Mouse (Mus musculus) midbrain, embryonic 12.5 days (tissue): ENCODE results near the gene Cdkal1. TPM values are rescaled to one million over a fixed set of nuclear protein-coding genes. Genes with fewer than 3 reads are reported as not detected.

Experiments used
- ATAC-seq: fragments of 200-750 bp; cut with Nextera tagmentation; 2 replicates; pipeline ENCODE4 v1.8.0; 2017; ENCODE audit warnings: low read depth, moderate TSS enrichment, moderate library complexity; ENCODE audit not compliant: low FRiP score
- H3K27ac ChIP-seq: fragments of 300-500 bp; sonication (generic); replicated peaks from 2 replicates; pipeline ENCODE4 v1.5.1; 2016; ENCODE audit warnings: mild to moderate bottlenecking
- H3K27me3 ChIP-seq: fragments of 300-500 bp; sonication (generic); 2 replicates; pipeline ENCODE4 v1.6.1; 2016; ENCODE audit warnings: mild to moderate bottlenecking
- H3K36me3 ChIP-seq: fragments of 300-500 bp; sonication (generic); 2 replicates; pipeline ENCODE4 v1.6.1; 2016
- H3K4me1 ChIP-seq: fragments of 300-500 bp; sonication (generic); 2 replicates; pipeline ENCODE4 v1.6.1; 2016
- H3K4me2 ChIP-seq: fragments of 300-500 bp; sonication (generic); replicated peaks from 2 replicates; pipeline ENCODE4 v1.6.1; 2016; ENCODE audit warnings: mild to moderate bottlenecking, moderate library complexity
- H3K4me3 ChIP-seq: fragments of 300-500 bp; sonication (generic); 2 replicates; pipeline ENCODE4 v1.5.1; 2016; ENCODE audit warnings: mild to moderate bottlenecking
- H3K9ac ChIP-seq: fragments of 300-500 bp; sonication (generic); replicated peaks from 2 replicates; pipeline ENCODE4 v1.6.1; 2016; ENCODE audit warnings: mild to moderate bottlenecking, moderate library complexity
- H3K9me3 ChIP-seq: fragments of 300-500 bp; sonication (generic); 2 replicates; pipeline ENCODE4 v1.6.1; 2016; ENCODE audit warnings: mild to moderate bottlenecking
- WGBS: fragments of 180-500 bp; shearing (Covaris S2); methylation state at CpG from one replicate; pipeline ENCODE4 v1.1.7; 2016; 5-methylcytosine and 5-hydroxymethylcytosine counted together
- polyA plus RNA-seq: library from polyadenylated mRNA; unstranded; fragments of >200 nt; fragmentation: Nextera tagmentation; extraction: Ambion mirVana; gene quantifications from 2 replicates; pipeline ENCODE4 v1.2.1, GENCODE M21; 2016

The Cdkal1 gene
- polyA plus RNA-seq, 1 experiment from 2014 or later: 33.3 TPM

GRCm38 (mm10) chr13:29462271-29462670, 393.2 kb downstream of the Cdkal1 start:
- H3K36me3 ChIP-seq: no peaks in the 10 kb centered on the region
- no peaks in the 10 kb centered on the region for H3K9me3 ChIP-seq
- H3K27ac ChIP-seq: no peak overlapping the region
- no peak overlapping the region for H3K4me2 ChIP-seq
- H3K4me1 ChIP-seq: no peaks in the 10 kb centered on the region
- no peak overlapping the region for H3K9ac ChIP-seq
- no peak overlapping the region for H3K4me3 ChIP-seq
- no peak for ATAC-seq
- 88% methylated on average over 6 of the region's 6 CpGs for WGBS
- no peaks in the 10 kb centered on the region for H3K27me3 ChIP-seq

GRCm38 (mm10) chr13:29460741-29461140, 394.7 kb downstream of the Cdkal1 start:
- Histone ChIP-seq H3K36me3 (no peaks in the 10 kb centered on the region), H3K9me3 (no peaks in the 10 kb centered on the region), H3K4me2 (no peak overlapping the region), H3K27me3 (no peaks in the 10 kb centered on the region), H3K4me1 (no peaks in the 10 kb centered on the region), H3K27ac (no peak overlapping the region), H3K9ac (no peak overlapping the region), H3K4me3 (no peak overlapping the region)
- no peak for ATAC-seq
- 81% methylated on average over 5 of the region's 5 CpGs for WGBS

- no peaks in the 10 kb centered on the region for H3K9me3 ChIP-seq
- no peak overlapping the region for H3K4me3 ChIP-seq
- no peaks in the 10 kb centered on the region for H3K4me1 ChIP-seq
- no peak overlapping the region for H3K9ac ChIP-seq
- H3K27ac ChIP-seq: no peak overlapping the region
- no peaks in the 10 kb centered on the region for H3K36me3 ChIP-seq
- ATAC-seq: no peak
- H3K4me2 ChIP-seq: no peak overlapping the region
- H3K27me3 ChIP-seq: no peaks in the 10 kb centered on the region
- WGBS: 57% methylated on average over 1 of the region's 1 CpGs
Measured at GRCm38 (mm10) chr13:29458385-29458784, 397.1 kb downstream of the Cdkal1 start.

- H3K27ac ChIP-seq: no peak overlapping the region
- no peak for ATAC-seq
- H3K4me1 ChIP-seq: peaks cover 5% of the 10 kb centered on the region
- H3K4me3 ChIP-seq: no peak overlapping the region
- H3K36me3 ChIP-seq: no peaks in the 10 kb centered on the region
- H3K4me2 ChIP-seq: no peak overlapping the region
- no peaks in the 10 kb centered on the region for H3K27me3 ChIP-seq
- 69% methylated on average over 2 of the region's 2 CpGs for WGBS
- H3K9ac ChIP-seq: no peak overlapping the region
- H3K9me3 ChIP-seq: no peaks in the 10 kb centered on the region
Measured at GRCm38 (mm10) chr13:29437067-29437466, 418.4 kb downstream of the Cdkal1 start.

- 66% methylated on average over 4 of the region's 4 CpGs for whole genome bisulfite sequencing
- Histone ChIP-seq H3K36me3 (no peaks in the 10 kb centered on the region), H3K4me2 (no peak overlapping the region), H3K4me3 (no peak overlapping the region), H3K9me3 (no peaks in the 10 kb centered on the region), H3K9ac (no peak overlapping the region), H3K4me1 (peaks cover 5% of the 10 kb centered on the region), H3K27ac (no peak overlapping the region), H3K27me3 (no peaks in the 10 kb centered on the region)
- no peak for ATAC-seq
Measured at GRCm38 (mm10) chr13:29434726-29435125, 420.7 kb downstream of the Cdkal1 start.

GRCm38 (mm10) chr13:29430919-29431318, 424.6 kb downstream of the Cdkal1 start:
- Histone ChIP-seq H3K9me3 (no peaks in the 10 kb centered on the region), H3K4me1 (peaks cover 5% of the 10 kb centered on the region), H3K27me3 (no peaks in the 10 kb centered on the region), H3K36me3 (no peaks in the 10 kb centered on the region), H3K4me3 (no peak overlapping the region), H3K4me2 (no peak overlapping the region), H3K27ac (no peak overlapping the region), H3K9ac (no peak overlapping the region)
- ATAC-seq: no peak
- WGBS: 52% methylated on average over 4 of the region's 4 CpGs

- Histone ChIP-seq H3K4me2 (no peak overlapping the region), H3K4me1 (peaks cover 4% of the 10 kb centered on the region), H3K4me3 (no peak overlapping the region), H3K36me3 (no peaks in the 10 kb centered on the region), H3K9ac (no peak overlapping the region), H3K27me3 (no peaks in the 10 kb centered on the region), H3K27ac (no peak overlapping the region), H3K9me3 (no peaks in the 10 kb centered on the region)
- no peak for ATAC-seq
- WGBS: 79% methylated on average over 4 of the region's 4 CpGs
Measured at GRCm38 (mm10) chr13:29429877-29430276, 425.6 kb downstream of the Cdkal1 start.

GRCm38 (mm10) chr13:29429196-29429595, 426.3 kb downstream of the Cdkal1 start:
- Histone ChIP-seq H3K4me2 (no peak overlapping the region), H3K27ac (no peak overlapping the region)

GRCm38 (mm10) chr13:29416450-29417136, 438.9 kb downstream of the Cdkal1 start:
- Histone ChIP-seq H3K4me2 (0 out of 2 replicates have a peak overlapping the region, but pooled peaks have one; percentile 11), H3K9ac (peak overlapping the region; percentile 39; the same call in 1 of the 2 replicates), H3K4me1 (peaks cover 36% of the 10 kb centered on the region), H3K36me3 (no peaks in the 10 kb centered on the region), H3K27me3 (no peaks in the 10 kb centered on the region), H3K9me3 (no peaks in the 10 kb centered on the region), H3K27ac (peak overlapping the region; percentile 92), H3K4me3 (no peak overlapping the region)
- 28% methylated on average over 8 of the region's 8 CpGs for WGBS
- ATAC-seq: peak; percentile 91

More at GRCm38 (mm10) chr13:29429196-29429595, 426.3 kb downstream of the Cdkal1 start:
- ATAC-seq: no peak
- 87% methylated on average over 6 of the region's 6 CpGs for WGBS
- H3K36me3 ChIP-seq: no peaks in the 10 kb centered on the region
- H3K4me1 ChIP-seq: no peaks in the 10 kb centered on the region
- H3K9ac ChIP-seq: no peak overlapping the region
- H3K9me3 ChIP-seq: no peaks in the 10 kb centered on the region
- H3K27me3 ChIP-seq: no peaks in the 10 kb centered on the region
- no peak overlapping the region for H3K4me3 ChIP-seq

- H3K27me3 ChIP-seq: no peaks in the 10 kb centered on the region
- whole genome bisulfite sequencing: 12% methylated on average over 2 of the region's 2 CpGs
- H3K27ac ChIP-seq: peak overlapping the region; percentile 92
- no peak overlapping the region for H3K9ac ChIP-seq
- peaks cover 36% of the 10 kb centered on the region for H3K4me1 ChIP-seq
- no peaks in the 10 kb centered on the region for H3K36me3 ChIP-seq
- no peak overlapping the region for H3K4me3 ChIP-seq
- ATAC-seq: peak; percentile 80
- H3K4me2 ChIP-seq: 0 out of 2 replicates have a peak overlapping the region, but pooled peaks have one; percentile 11
- no peaks in the 10 kb centered on the region for H3K9me3 ChIP-seq
Measured at GRCm38 (mm10) chr13:29415967-29416366, 439.5 kb downstream of the Cdkal1 start.

- no peak overlapping the region for H3K4me2 ChIP-seq
- no peak overlapping the region for H3K4me3 ChIP-seq
- H3K9ac ChIP-seq: no peak overlapping the region
- H3K36me3 ChIP-seq: no peaks in the 10 kb centered on the region
- H3K4me1 ChIP-seq: peaks cover 36% of the 10 kb centered on the region
- no peaks in the 10 kb centered on the region for H3K27me3 ChIP-seq
- H3K9me3 ChIP-seq: no peaks in the 10 kb centered on the region
- no peak for ATAC-seq
- H3K27ac ChIP-seq: peak overlapping the region; percentile 92
- WGBS: 57% methylated on average over 6 of the region's 6 CpGs
Measured at GRCm38 (mm10) chr13:29414878-29415277, 440.6 kb downstream of the Cdkal1 start.

- Histone ChIP-seq H3K27me3 (no peaks in the 10 kb centered on the region), H3K4me1 (peaks cover 36% of the 10 kb centered on the region), H3K4me2 (no peak overlapping the region), H3K9ac (no peak overlapping the region), H3K9me3 (no peaks in the 10 kb centered on the region), H3K4me3 (no peak overlapping the region), H3K36me3 (no peaks in the 10 kb centered on the region), H3K27ac (peak overlapping the region; percentile 92)
- no peak for ATAC-seq
- 48% methylated on average over 3 of the region's 3 CpGs for WGBS
Measured at GRCm38 (mm10) chr13:29414470-29414869, 441.0 kb downstream of the Cdkal1 start.

GRCm38 (mm10) chr13:29411176-29411575, 444.3 kb downstream of the Cdkal1 start:
- no peak for ATAC-seq
- Histone ChIP-seq H3K27ac (no peak overlapping the region), H3K9ac (no peak overlapping the region), H3K27me3 (no peaks in the 10 kb centered on the region), H3K36me3 (no peaks in the 10 kb centered on the region), H3K4me2 (no peak overlapping the region), H3K4me1 (peaks cover 29% of the 10 kb centered on the region), H3K4me3 (no peak overlapping the region), H3K9me3 (no peaks in the 10 kb centered on the region)
- WGBS: 86% methylated on average over 6 of the region's 6 CpGs
